Mouse (Mus musculus) CH12.LX (cell line): ENCODE results near the gene Bpifb2. TPM values are rescaled to one million over a fixed set of nuclear protein-coding genes. Genes with fewer than 3 reads are reported as not detected.

Experiments used
- DNase-seq: peaks from one replicate; pipeline ENCODE4 v3.0.0-alpha.2; 2013; ENCODE audit errors: extremely low read depth
- H3K27ac ChIP-seq: 2 replicates; pipeline ENCODE4 v1.5.1; 2012; ENCODE audit warnings: low read depth, mild to moderate bottlenecking, control low read depth, moderate library complexity; ENCODE audit not compliant: insufficient read depth
- H3K27me3 ChIP-seq: replicated peaks from 2 replicates; pipeline ENCODE3; 2012; ENCODE audit warnings: inconsistent platforms
- H3K36me3 ChIP-seq, 2 experiments: replicated peaks in 1 of 2; 2 replicates each; pipeline versions ENCODE3 to v1.6.1; 2012; ENCODE audit warnings: inconsistent platforms in 1 of 2, low read length in 1 of 2, mild to moderate bottlenecking in 1 of 2, mixed read lengths in 1 of 2, moderate library complexity in 1 of 2; ENCODE audit not compliant: control insufficient read depth in 1 of 2, insufficient read depth in 1 of 2
- H3K4me1 ChIP-seq, 2 experiments: 2 replicates each; pipeline ENCODE4 v1.6.1; 2012; ENCODE audit warnings: inconsistent platforms in 1 of 2, moderate library complexity in 1 of 2; ENCODE audit not compliant: insufficient read depth in 2 of 2, control insufficient read depth in 1 of 2
- H3K4me2 ChIP-seq: 2 replicates; pipeline ENCODE4 v1.6.1; 2012; ENCODE audit warnings: low read depth, mild to moderate bottlenecking, control low read depth; ENCODE audit not compliant: poor library complexity, insufficient read depth, severe bottlenecking
- H3K4me3 ChIP-seq, 3 experiments: fragments of 150-350 bp in 1 of 3; sonication (generic) in 1 of 3; replicated peaks in 1 of 3; 2 replicates each; pipeline versions ENCODE3 to v1.5.1; 2011 to 2012; ENCODE audit warnings: low read depth in 2 of 3, low read length in 2 of 3, mild to moderate bottlenecking in 2 of 3, moderate library complexity in 2 of 3, control low read depth in 1 of 3, improper control_type of control experiment in 1 of 3, inconsistent platforms in 1 of 3, mixed read lengths in 1 of 3; ENCODE audit not compliant: poor library complexity in 1 of 3
- H3K79me2 ChIP-seq: replicated peaks from 2 replicates; pipeline ENCODE4 v1.6.1; 2012; ENCODE audit warnings: mild to moderate bottlenecking, moderate library complexity; ENCODE audit not compliant: control insufficient read depth, poor library complexity, insufficient read depth, severe bottlenecking; ENCODE audit errors: extremely low read depth
- H3K9ac ChIP-seq: 2 replicates; pipeline ENCODE4 v1.6.1; 2012; ENCODE audit warnings: low read depth, mild to moderate bottlenecking, control low read depth, moderate library complexity; ENCODE audit not compliant: insufficient read depth
- H3K9me3 ChIP-seq: replicated peaks from 2 replicates; pipeline ENCODE3; 2012; ENCODE audit warnings: low read length, inconsistent platforms, mixed read lengths
- BHLHE40 ChIP-seq: IDR thresholded peaks from 2 replicates; pipeline ENCODE4 v1.6.1; 2011; ENCODE audit warnings: mild to moderate bottlenecking, low read depth, low read length, improper control_type of control experiment
- CHD2 ChIP-seq: IDR thresholded peaks from 2 replicates; pipeline ENCODE4 v1.6.1; 2011; ENCODE audit warnings: low read length, improper control_type of control experiment
- ELF1 ChIP-seq: IDR thresholded peaks from 2 replicates; pipeline ENCODE4 v1.6.1; 2014; ENCODE audit warnings: low read depth, mild to moderate bottlenecking, inconsistent platforms, low read length, improper control_type of control experiment
- IRF4 ChIP-seq: IDR thresholded peaks from 2 replicates; pipeline ENCODE4 v1.6.1; 2014; ENCODE audit warnings: low read depth, mild to moderate bottlenecking, inconsistent platforms, low read length, improper control_type of control experiment
- JUN ChIP-seq: IDR thresholded peaks from 2 replicates; pipeline ENCODE4 v1.6.1; 2011; ENCODE audit warnings: low read depth, mild to moderate bottlenecking, low read length, improper control_type of control experiment, moderate library complexity; ENCODE audit not compliant: insufficient read depth
- JUND ChIP-seq: conservative IDR thresholded peaks from 2 replicates; pipeline ENCODE4 v1.6.1; 2011; ENCODE audit warnings: low read depth, low read length, improper control_type of control experiment
- MAX ChIP-seq: IDR thresholded peaks from 2 replicates; pipeline ENCODE4 v1.6.1; 2011; ENCODE audit warnings: low read length, improper control_type of control experiment
- MAZ ChIP-seq: IDR thresholded peaks from 2 replicates; pipeline ENCODE4 v1.6.1; 2012; ENCODE audit warnings: low read depth, mild to moderate bottlenecking, inconsistent platforms, low read length, improper control_type of control experiment, moderate library complexity
- MEF2A ChIP-seq: IDR thresholded peaks from 2 replicates; pipeline ENCODE4 v1.6.1; 2014; ENCODE audit warnings: low read depth, mild to moderate bottlenecking, inconsistent platforms, low read length, improper control_type of control experiment, borderline replicate concordance
- MXI1 ChIP-seq: IDR thresholded peaks from 2 replicates; pipeline ENCODE4 v1.6.1; 2011; ENCODE audit warnings: mild to moderate bottlenecking, low read depth, low read length, improper control_type of control experiment
- MYC ChIP-seq: IDR thresholded peaks from 2 replicates; pipeline ENCODE4 v1.6.1; 2011; ENCODE audit warnings: low read depth, mild to moderate bottlenecking, improper control_type of control experiment, low read length
- NELFE ChIP-seq: IDR thresholded peaks from 2 replicates; pipeline ENCODE4 v1.6.1; 2011; ENCODE audit warnings: low read depth, low read length, improper control_type of control experiment
- PAX5 ChIP-seq: IDR thresholded peaks from 2 replicates; pipeline ENCODE4 v1.6.1; 2012; ENCODE audit warnings: low read length, inconsistent platforms, mixed read lengths
- RCOR1 ChIP-seq: conservative IDR thresholded peaks from 2 replicates; pipeline ENCODE4 v1.6.1; 2012; ENCODE audit warnings: low read depth, mild to moderate bottlenecking, inconsistent platforms, low read length, improper control_type of control experiment
- SMC3 ChIP-seq: IDR thresholded peaks from 2 replicates; pipeline ENCODE4 v1.6.1; 2011; ENCODE audit warnings: low read depth, low read length, improper control_type of control experiment
- USF1 ChIP-seq: IDR thresholded peaks from 2 replicates; pipeline ENCODE4 v1.6.1; 2014; ENCODE audit warnings: low read depth, mild to moderate bottlenecking, inconsistent platforms, low read length, improper control_type of control experiment
- USF2 ChIP-seq: conservative IDR thresholded peaks from 2 replicates; pipeline ENCODE4 v1.6.1; 2011; ENCODE audit warnings: low read depth, low read length, improper control_type of control experiment
- ZC3H11A ChIP-seq: IDR thresholded peaks from 2 replicates; pipeline ENCODE4 v1.6.1; 2012; ENCODE audit warnings: low read depth, mild to moderate bottlenecking, inconsistent platforms, low read length, improper control_type of control experiment
- ZMIZ1 ChIP-seq: IDR thresholded peaks from 2 replicates; pipeline ENCODE4 v1.6.1; 2012; ENCODE audit warnings: low read depth, mild to moderate bottlenecking, inconsistent platforms, low read length, improper control_type of control experiment
- dilution Hi-C: fragments of 300-500 bp; cut with MboI; formaldehyde crosslinking; loops from 2 replicates; pipeline ENCODE4 v1.14.3; 2020; ENCODE audit warnings: low sequenced_read_pairs; ENCODE audit not compliant: extremely low pct_unique_long_range_greater_than_20kb, extremely low pct_ligation_motif_present
- in situ Hi-C: fragments of 300-500 bp; cut with MboI; formaldehyde crosslinking; loops from 3 replicates; pipeline ENCODE4 v1.14.3; 2019; ENCODE audit warnings: low sequenced_read_pairs, low pct_ligation_motif_present, low pct_unique_long_range_greater_than_20kb, mixed read lengths
- polyA plus RNA-seq: library from polyadenylated mRNA; unstranded; fragments of >175 nt; gene quantifications from 2 replicates; pipeline ENCODE4 v1.2.1, GENCODE M21; 2012; ENCODE audit warnings: low read depth; ENCODE audit not compliant: insufficient read length
- total RNA-seq, 2 experiments: library from RNA; depleted of rRNA; stranded (reverse); fragments of 300-350 nt in 1 of 2; fragments of >200 nt in 1 of 2; gene quantifications; 2 replicates each; pipeline ENCODE4 v1.2.3; 2012 to 2014

The Bpifb2 gene
- total and polyA plus RNA-seq, 3 experiments: not detected

DNA sequence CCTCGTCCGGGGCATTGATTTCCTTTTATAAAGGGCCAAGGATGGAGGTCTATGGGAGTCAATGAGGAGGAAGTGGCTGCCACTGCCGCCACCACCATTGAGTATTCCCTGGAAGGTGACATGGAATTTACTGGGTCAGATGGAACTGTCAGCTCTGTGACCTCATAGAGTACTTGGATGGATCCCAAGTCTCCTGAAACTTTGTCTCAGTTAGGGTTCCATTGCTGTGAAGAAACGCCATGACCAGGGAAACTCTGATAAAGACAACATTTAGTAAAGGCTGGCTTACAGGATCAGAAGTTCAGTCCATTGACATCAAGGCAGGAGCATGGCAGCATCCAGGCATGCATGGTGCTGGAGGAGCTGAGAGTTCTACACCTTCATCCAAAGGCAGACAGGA lies 3.9 kb upstream of the Bpifb2 start, which contains the start of gene Sun5:
Gene Sun5, minus strand, starts transcription at position 101 of the 400 bp plus-strand sequence.
- no peak for DNase-seq
- dilution Hi-C loops: no loop called here

GRCm38 (mm10) chr2:153899111-153899510 lies 24.3 kb downstream of the Bpifb2 start:
- Histone ChIP-seq H3K27me3 (peaks cover 97% of the 10 kb centered on the region), H3K9ac (no peak overlapping the region), H3K36me3 (no peaks in the 10 kb centered on the region), H3K9me3 (no peaks in the 10 kb centered on the region), H3K27ac (no peak overlapping the region), H3K79me2 (no peaks in the 10 kb centered on the region), H3K4me3 (no peak overlapping the region), H3K4me1 (no peaks in the 10 kb centered on the region), H3K4me2 (no peak overlapping the region)
- dilution Hi-C loops: no loop called here
- DNase-seq: no peak
- in situ Hi-C loops: no loop called here
- TF ChIP-seq RCOR1 (no peak), NELFE (no peak), MEF2A (no peak), JUND (no peak), CHD2 (no peak), JUN (no peak), ELF1 (no peak), MAX (no peak), SMC3 (no peak), USF1 (no peak), PAX5 (no peak), BHLHE40 (no peak), MXI1 (no peak), ZC3H11A (no peak), USF2 (no peak)

More for the DNA sequence above, 3.9 kb upstream of the Bpifb2 start, which contains the start of gene Sun5:
- H3K9ac ChIP-seq: no peak within 1 kb of the TSS
- H3K4me3 ChIP-seq: no peak within 1 kb of the TSS
- H3K27me3 ChIP-seq: peaks cover 76% of the 10 kb centered on the region
- H3K9me3 ChIP-seq: no peaks in the 10 kb centered on the region
- in situ Hi-C loops: no loop called here
- no peaks in the 10 kb centered on the region for H3K79me2 ChIP-seq
- H3K4me1 ChIP-seq: no peaks in the 10 kb centered on the region
- no peaks in the 10 kb centered on the region for H3K36me3 ChIP-seq
- TF ChIP-seq JUN (no peak), USF1 (no peak), MAZ (no peak), ZMIZ1 (no peak), USF2 (no peak), NELFE (no peak), MAX (no peak), RCOR1 (no peak), SMC3 (no peak), JUND (no peak), MYC (no peak), IRF4 (no peak)
- no peak within 1 kb of the TSS for H3K27ac ChIP-seq
- no peak within 1 kb of the TSS for H3K4me2 ChIP-seq
